ENCODE assay signal across 34 mouse cellular contexts in the genomic region with DNA sequence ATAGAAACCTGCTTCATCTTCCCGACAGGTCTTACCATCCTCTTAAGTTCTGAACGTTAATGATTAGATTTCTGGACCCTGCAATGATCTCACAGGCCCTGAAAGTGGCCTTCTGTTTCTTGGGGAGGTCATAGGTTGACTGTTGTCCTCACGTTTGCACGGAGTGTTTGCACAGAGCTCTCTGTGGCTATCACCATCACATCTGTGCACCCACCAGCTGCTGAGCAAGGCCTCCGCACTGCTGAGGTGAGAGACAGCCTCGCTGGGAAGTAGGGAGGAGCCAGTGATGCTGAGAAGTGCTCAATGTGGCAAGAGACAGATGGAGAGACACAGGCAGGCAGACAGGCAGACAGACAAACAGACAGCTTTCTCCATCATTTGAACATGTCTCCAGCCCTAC. TPM values are rescaled to one million over a fixed set of nuclear protein-coding genes. Genes with fewer than 3 reads are reported as not detected.
"Had no signal": no experiment of that assay in that cellular context is flagged by ENCODE, and none has a peak within 500 bp of the region (broad histone marks: within the 10 kb centered on the region; RNA-seq: fewer than 3 reads in every experiment).

No protein-coding gene starts in this region.

- H3K9ac ChIP-seq: limb, embryonic 12.5 days; limb, embryonic 13.5 days; limb, embryonic 15.5 days; liver, embryonic 12.5 days; liver, embryonic 13.5 days; liver, embryonic 14.5 days; liver, embryonic 15.5 days; liver, postnatal 0 days; lung, embryonic 14.5 days; lung, embryonic 15.5 days; midbrain, embryonic 12.5 days; midbrain, embryonic 13.5 days; midbrain, embryonic 15.5 days had no signal

- H3K4me2 ChIP-seq: limb, embryonic 12.5 days; limb, embryonic 13.5 days; limb, embryonic 15.5 days; liver, embryonic 11.5 days; liver, embryonic 12.5 days; liver, embryonic 13.5 days; liver, embryonic 15.5 days; lung, embryonic 14.5 days; lung, embryonic 15.5 days; midbrain, embryonic 11.5 days; midbrain, embryonic 12.5 days; midbrain, embryonic 13.5 days; midbrain, embryonic 15.5 days had no signal

- H3K4me3 ChIP-seq: limb, embryonic 10.5 days; limb, embryonic 12.5 days; limb, embryonic 13.5 days; limb, embryonic 15.5 days; liver, embryonic 12.5 days; liver, embryonic 13.5 days; liver, embryonic 15.5 days; lung, embryonic 15.5 days; megakaryocyte, embryonic 14.5 days; midbrain, embryonic 10.5 days; midbrain, embryonic 12.5 days; midbrain, embryonic 13.5 days; midbrain, embryonic 15.5 days; myocyte had no signal

- H3K27me3 ChIP-seq: limb, embryonic 12.5 days; limb, embryonic 15.5 days; lung, embryonic 15.5 days; midbrain, embryonic 12.5 days; midbrain, embryonic 13.5 days; midbrain, embryonic 15.5 days had no signal

- H3K9me3 ChIP-seq: limb, embryonic 10.5 days; limb, embryonic 12.5 days; limb, embryonic 13.5 days; limb, embryonic 15.5 days; liver, embryonic 12.5 days; liver, embryonic 13.5 days; liver, embryonic 15.5 days; lung, embryonic 15.5 days; megakaryocyte, embryonic 14.5 days; midbrain, embryonic 10.5 days; midbrain, embryonic 12.5 days; midbrain, embryonic 13.5 days; midbrain, embryonic 15.5 days had no signal

- H3K36me3 ChIP-seq: limb, embryonic 10.5 days; limb, embryonic 12.5 days; limb, embryonic 13.5 days; limb, embryonic 15.5 days; liver, embryonic 12.5 days; liver, embryonic 13.5 days; liver, embryonic 15.5 days; lung, embryonic 15.5 days; midbrain, embryonic 10.5 days; midbrain, embryonic 12.5 days; midbrain, embryonic 13.5 days; midbrain, embryonic 15.5 days had no signal

- DNase-seq: left cerebral cortex, postnatal 4 days; liver; liver, embryonic 13.5 days; liver, postnatal 0 days; lung, adult 18-20 months; lung, adult 2 months; lung, embryonic 14.5 days; lung, postnatal 10 days; lung, postnatal 14 days; lung, postnatal 36 days; lung, postnatal 4 days; midbrain, embryonic 14.5 days had no signal

- H3K4me1 ChIP-seq: limb, embryonic 10.5 days; limb, embryonic 12.5 days; limb, embryonic 13.5 days; limb, embryonic 15.5 days; lung, embryonic 15.5 days; megakaryocyte, embryonic 14.5 days; midbrain, embryonic 12.5 days; midbrain, embryonic 13.5 days; midbrain, embryonic 15.5 days had no signal

- H3K27ac ChIP-seq: limb, embryonic 10.5 days; limb, embryonic 12.5 days; limb, embryonic 13.5 days; limb, embryonic 15.5 days; liver, embryonic 12.5 days; liver, embryonic 13.5 days; liver, embryonic 14.5 days; liver, embryonic 15.5 days; lung, embryonic 15.5 days; macrophage; midbrain, embryonic 10.5 days; midbrain, embryonic 12.5 days; midbrain, embryonic 13.5 days; midbrain, embryonic 15.5 days had no signal

- ATAC-seq: liver, embryonic 12.5 days; liver, postnatal 0 days; lung, postnatal 0 days; midbrain, embryonic 13.5 days; midbrain, embryonic 15.5 days; midbrain, embryonic 16.5 days had no signal

RNA-seq across cellular contexts. Expression of a gene that starts 3.6 kb away (rescaled TPM):
- total RNA-seq: left cerebral cortex, postnatal 4 days; megakaryocyte progenitor cell, adult 5-6 weeks; megakaryocyte-erythroid progenitor cell, adult 5-6 weeks had no signal
- polyA plus RNA-seq: limb, embryonic 11.5 days; midbrain, embryonic 10.5 days; midbrain, embryonic 11.5 days; midbrain, embryonic 12.5 days; midbrain, embryonic 14.5 days; myocyte had no signal
